Mouse (Mus musculus) midbrain, postnatal 0 days (tissue): Measurements from ENCODE around the gene Orai3. TPM values are rescaled to one million over a fixed set of nuclear protein-coding genes. Genes with fewer than 3 reads are reported as not detected.

Experiments used
- ATAC-seq: fragments of 200-750 bp; cut with Nextera tagmentation; 2 replicates; pipeline ENCODE4 v1.8.0; 2017; ENCODE audit warnings: moderate number of reproducible peaks, mild to moderate bottlenecking, moderate TSS enrichment, moderate library complexity; ENCODE audit not compliant: low FRiP score
- DNase-seq: peaks from one replicate; pipeline ENCODE4 v3.0.0-alpha.2; 2015; ENCODE audit warnings: low spot score
- H3K27ac ChIP-seq: fragments of 300-500 bp; sonication (generic); 2 replicates; pipeline ENCODE4 v1.5.1; 2014; ENCODE audit warnings: low read depth, mild to moderate bottlenecking, low read length, mixed read lengths
- H3K27me3 ChIP-seq: fragments of 300-500 bp; sonication (generic); 2 replicates; pipeline ENCODE4 v1.6.1; 2014; ENCODE audit warnings: low read length, control low read depth, mixed read lengths; ENCODE audit not compliant: insufficient read depth
- H3K36me3 ChIP-seq: fragments of 300-500 bp; sonication (generic); 2 replicates; pipeline ENCODE4 v1.6.1; 2014; ENCODE audit warnings: low read length, control low read depth, mixed read lengths; ENCODE audit not compliant: insufficient read depth
- H3K4me1 ChIP-seq: fragments of 300-500 bp; sonication (generic); 2 replicates; pipeline ENCODE4 v1.6.1; 2014; ENCODE audit warnings: mild to moderate bottlenecking, control low read depth, antibody characterized with exemption, low read length, mixed read lengths; ENCODE audit not compliant: insufficient read depth
- H3K4me2 ChIP-seq: fragments of 300-500 bp; sonication (generic); 2 replicates; pipeline ENCODE4 v1.6.1; 2014; ENCODE audit warnings: low read depth, mild to moderate bottlenecking, low read length, mixed read lengths; ENCODE audit not compliant: poor library complexity, severe bottlenecking
- H3K4me3 ChIP-seq: fragments of 300-500 bp; sonication (generic); 2 replicates; pipeline ENCODE4 v1.5.1; 2014; ENCODE audit warnings: low read depth, mild to moderate bottlenecking, low read length, moderate library complexity
- H3K9ac ChIP-seq: fragments of 300-500 bp; sonication (generic); replicated peaks from 2 replicates; pipeline ENCODE4 v1.6.1; 2014; ENCODE audit warnings: mild to moderate bottlenecking, low read length, moderate library complexity, mixed read lengths; ENCODE audit not compliant: poor library complexity, severe bottlenecking
- H3K9me3 ChIP-seq: fragments of 300-500 bp; sonication (generic); 2 replicates; pipeline ENCODE4 v1.6.1; 2016; ENCODE audit warnings: low read length, control low read depth
- CTCF ChIP-seq: IDR thresholded peaks from 2 replicates; pipeline ENCODE4 v1.5.1; 2016; ENCODE audit warnings: antibody characterized with exemption, mild to moderate bottlenecking
- WGBS: fragments of 180-500 bp; shearing (Covaris S2); extraction: QIAGEN DNeasy Blood & Tissue Kit; methylation state at CpG from one replicate; pipeline ENCODE4 v1.1.7; 2014; 5-methylcytosine and 5-hydroxymethylcytosine counted together
- polyA plus RNA-seq: library from polyadenylated mRNA; unstranded; fragments of >200 nt; fragmentation: Nextera tagmentation; extraction: Ambion mirVana; gene quantifications from 2 replicates; pipeline ENCODE4 v1.2.1, GENCODE M21; 2015
- total RNA-seq: library from RNA; depleted of rRNA; stranded (reverse); fragments of >200 nt; gene quantifications from 2 replicates; pipeline ENCODE4 v1.2.3, GENCODE M21; 2014

Gene Orai3
- total and polyA plus RNA-seq, 2 experiments from 2014 or later: 10.0 to 17.6 TPM

DNA sequence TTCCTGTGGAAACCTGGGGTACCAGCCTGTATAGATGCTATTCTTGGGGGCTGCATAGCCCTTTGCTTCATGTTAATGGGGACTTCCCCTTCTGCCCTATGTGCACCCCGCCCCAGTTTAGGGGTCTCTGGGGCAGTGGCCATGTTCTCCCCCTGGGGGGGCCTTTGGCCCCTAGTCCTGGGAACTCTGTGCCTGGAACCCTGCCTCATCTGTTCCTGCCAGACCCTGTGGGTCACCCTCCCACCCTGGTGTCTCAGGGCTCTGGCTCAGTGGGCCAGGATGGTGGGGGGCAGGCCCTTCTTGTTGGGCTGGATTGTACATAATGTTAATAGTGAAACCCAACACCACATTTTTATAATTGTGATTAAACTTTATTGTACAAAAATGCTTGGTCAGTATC lies 30.1 kb downstream of the Orai3 start:
- no peak overlapping the region for H3K4me3 ChIP-seq
- ATAC-seq (no peak), DNase-seq (no peak)
- H3K27ac ChIP-seq: 0 out of 2 replicates have a peak overlapping the region, but pooled peaks have one; percentile 47
- H3K9me3 ChIP-seq: no peaks in the 10 kb centered on the region
- H3K9ac ChIP-seq: no peak overlapping the region
- TF ChIP-seq CTCF: no peak
- H3K4me1 ChIP-seq: no peaks in the 10 kb centered on the region
- WGBS: 90% methylated on average over 1 of the region's 1 CpGs
- no peak overlapping the region for H3K4me2 ChIP-seq
- H3K27me3 ChIP-seq: no peaks in the 10 kb centered on the region
- peaks cover 72% of the 10 kb centered on the region for H3K36me3 ChIP-seq

DNA sequence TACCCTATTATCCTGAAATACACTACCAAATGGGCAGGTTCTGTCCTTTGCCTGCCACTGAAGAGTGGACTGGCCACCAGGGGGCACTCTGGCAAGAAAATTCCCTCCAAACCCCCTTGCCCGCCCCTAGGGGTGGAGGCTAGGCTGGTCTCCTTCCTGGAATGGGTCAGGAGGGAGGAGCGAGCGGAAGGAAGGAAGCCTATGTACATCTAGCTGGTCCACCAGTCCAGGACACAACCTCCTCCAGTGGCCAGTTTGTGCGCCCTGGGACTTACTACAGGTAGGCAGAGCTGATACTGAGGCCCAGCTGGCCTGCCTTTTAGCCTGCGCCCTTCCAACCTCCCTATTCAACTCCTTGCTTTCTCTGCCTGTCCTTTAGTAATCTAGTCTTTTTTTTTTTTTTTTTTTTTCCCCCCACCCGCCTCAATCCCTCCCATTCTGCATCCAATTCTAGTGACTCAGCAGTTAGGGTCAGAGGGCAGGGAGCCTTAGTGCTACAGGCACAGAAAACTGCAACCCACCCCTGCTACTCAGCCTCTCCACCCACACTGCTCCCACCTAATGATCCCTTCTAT lies 30.9 kb downstream of the Orai3 start, which contains the start of gene Hsd3b7:
Hsd3b7 (plus strand) TSS at position 170 of the 575 bp plus-strand sequence.
- Histone ChIP-seq H3K9me3 (no peaks in the 10 kb centered on the region), H3K4me1 (no peaks in the 10 kb centered on the region), H3K27me3 (no peaks in the 10 kb centered on the region), H3K9ac (no peak within 1 kb of the TSS), H3K4me3 (no peak within 1 kb of the TSS), H3K27ac (peak within 1 kb of the TSS; percentile 47), H3K36me3 (peaks cover 74% of the 10 kb centered on the region), H3K4me2 (peak within 1 kb of the TSS; percentile 34)
- TF ChIP-seq CTCF: peak; percentile 97
- WGBS: 22% methylated on average over 6 of the region's 6 CpGs
- DNase-seq: peak; percentile 90
- peak; percentile 78 for ATAC-seq

DNA sequence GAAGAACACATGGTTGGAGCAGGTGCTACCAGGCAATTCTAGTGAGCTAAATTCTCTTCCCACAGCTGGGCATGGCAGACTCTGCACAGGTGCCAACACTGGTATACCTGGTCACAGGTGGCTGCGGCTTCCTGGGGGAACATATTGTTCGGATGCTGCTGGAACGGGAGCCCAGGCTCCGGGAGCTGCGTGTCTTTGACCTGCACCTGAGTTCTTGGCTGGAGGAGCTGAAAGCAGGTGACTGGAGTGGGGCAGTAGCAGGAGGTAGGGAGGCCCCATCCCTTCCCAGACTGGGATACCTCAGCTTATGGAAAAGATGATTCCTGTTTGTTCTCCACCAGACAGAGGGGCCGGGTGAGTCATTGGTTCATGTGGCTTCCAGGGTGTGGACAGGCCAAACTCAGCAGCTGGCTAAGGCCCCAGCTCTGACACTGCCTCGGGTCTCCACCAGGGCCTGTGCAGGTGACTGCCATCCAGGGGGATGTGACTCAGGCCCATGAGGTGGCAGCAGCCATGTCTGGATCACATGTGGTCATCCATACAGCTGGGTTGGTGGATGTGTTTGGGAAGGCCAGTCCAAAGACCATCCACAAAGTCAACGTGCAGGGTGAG lies 31.5 kb downstream of the Orai3 start:
- no peak overlapping the region for H3K27ac ChIP-seq
- no peak for DNase-seq
- peaks cover 70% of the 10 kb centered on the region for H3K36me3 ChIP-seq
- H3K4me3 ChIP-seq: no peak overlapping the region
- peak overlapping the region; percentile 34 for H3K4me2 ChIP-seq
- TF ChIP-seq CTCF: no peak
- no peaks in the 10 kb centered on the region for H3K9me3 ChIP-seq
- H3K9ac ChIP-seq: no peak overlapping the region
- no peaks in the 10 kb centered on the region for H3K4me1 ChIP-seq
- 94% methylated on average over 8 of the region's 8 CpGs for WGBS
- no peak for ATAC-seq
- H3K27me3 ChIP-seq: no peaks in the 10 kb centered on the region

DNA sequence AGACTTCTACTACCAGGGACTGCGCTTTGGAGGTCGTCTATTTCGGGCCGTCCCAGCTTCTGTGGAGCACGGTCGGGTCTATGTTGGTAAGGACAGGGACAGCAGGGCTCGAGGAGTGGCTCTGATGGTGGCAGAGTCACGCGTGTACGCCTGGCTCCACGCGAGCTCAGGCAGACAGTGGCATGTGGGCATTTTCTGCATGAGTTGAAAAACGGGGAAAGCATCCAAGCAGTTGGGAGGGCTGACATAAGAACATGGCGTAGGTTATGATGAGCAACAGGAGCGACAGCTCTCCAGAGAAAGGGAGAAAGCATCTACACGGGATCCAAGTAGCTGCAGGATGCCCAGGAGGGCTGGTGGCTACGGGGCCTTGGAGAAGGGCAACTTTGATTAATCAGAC lies 32.7 kb downstream of the Orai3 start:
- Histone ChIP-seq H3K36me3 (peaks cover 64% of the 10 kb centered on the region), H3K4me3 (no peak overlapping the region), H3K9ac (no peak overlapping the region), H3K9me3 (no peaks in the 10 kb centered on the region), H3K27ac (no peak overlapping the region), H3K4me1 (no peaks in the 10 kb centered on the region), H3K27me3 (no peaks in the 10 kb centered on the region), H3K4me2 (no peak overlapping the region)
- TF ChIP-seq CTCF: no peak
- WGBS: 90% methylated on average over 17 of the region's 17 CpGs
- DNase-seq (peak; percentile 32), ATAC-seq (no peak)

DNA sequence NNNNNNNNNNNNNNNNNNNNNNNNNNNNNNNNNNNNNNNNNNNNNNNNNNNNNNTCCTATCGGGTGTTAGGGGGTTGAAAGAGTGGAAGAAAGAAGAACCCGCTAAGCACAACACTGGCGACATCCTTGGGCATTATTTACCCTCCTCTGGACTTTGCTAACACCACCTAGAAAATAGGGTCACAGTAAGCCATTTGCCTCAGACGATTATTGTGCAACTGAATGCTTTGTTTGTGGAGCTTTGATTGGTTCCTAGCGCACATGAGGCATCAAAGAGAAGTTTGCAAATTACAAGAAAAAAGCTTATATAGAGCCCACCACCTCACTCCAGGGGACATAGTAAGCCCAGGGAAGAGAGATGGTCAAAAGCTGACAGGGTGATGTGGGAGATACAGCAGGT lies 39.2 kb downstream of the Orai3 start:
- WGBS: 80% methylated on average over 5 of the region's 5 CpGs
- H3K27ac ChIP-seq: no peak overlapping the region
- ATAC-seq: no peak

DNA sequence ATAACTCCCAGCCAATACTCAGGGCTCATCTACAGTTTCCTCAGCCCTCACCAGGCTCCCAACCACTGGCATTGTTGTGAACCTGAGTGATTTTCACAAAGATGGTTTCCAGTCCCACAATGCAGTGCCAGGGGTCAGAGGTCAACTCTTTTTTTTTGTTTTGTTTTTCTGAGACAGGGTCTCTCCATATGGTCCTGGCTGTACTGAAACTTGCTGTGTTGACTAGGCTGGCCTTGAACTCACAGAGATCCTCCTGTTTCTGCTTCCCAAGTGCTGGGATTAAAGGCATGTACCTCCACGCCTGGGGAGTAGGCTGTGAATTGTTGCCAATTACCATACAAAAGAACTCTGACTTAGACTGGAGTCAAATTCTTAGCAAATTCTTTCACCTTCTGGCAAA lies 40.2 kb downstream of the Orai3 start:
- no peak for DNase-seq
- WGBS: 100% methylated on average over 1 of the region's 1 CpGs
- ATAC-seq: no peak
- no peaks in the 10 kb centered on the region for H3K4me1 ChIP-seq
- no peaks in the 10 kb centered on the region for H3K27me3 ChIP-seq
- no peak overlapping the region for H3K9ac ChIP-seq
- no peak for TF ChIP-seq CTCF
- no peaks in the 10 kb centered on the region for H3K9me3 ChIP-seq
- H3K36me3 ChIP-seq: peaks cover 73% of the 10 kb centered on the region
- H3K27ac ChIP-seq: no peak overlapping the region
- no peak overlapping the region for H3K4me2 ChIP-seq
- no peak overlapping the region for H3K4me3 ChIP-seq

More for the DNA sequence above, 39.2 kb downstream of the Orai3 start:
- no peak for DNase-seq
- H3K4me1 ChIP-seq: no peaks in the 10 kb centered on the region
- H3K36me3 ChIP-seq: peaks cover 68% of the 10 kb centered on the region
- no peak for TF ChIP-seq CTCF
- no peaks in the 10 kb centered on the region for H3K9me3 ChIP-seq
- H3K4me2 ChIP-seq: no peak overlapping the region
- no peaks in the 10 kb centered on the region for H3K27me3 ChIP-seq
- H3K4me3 ChIP-seq: no peak overlapping the region
- H3K9ac ChIP-seq: no peak overlapping the region
